Mouse (Mus musculus): ENCODE results near the gene Rcor1. TPM values are rescaled to one million over a fixed set of nuclear protein-coding genes. Genes with fewer than 3 reads are reported as not detected.
A peak's percentile ranks its signal among the peaks of the same experiment; 100 is the strongest.

Rcor1 gene
- polyA plus RNA-seq, 1 experiment from 2014 or later = 4.5 TPM

DNA sequence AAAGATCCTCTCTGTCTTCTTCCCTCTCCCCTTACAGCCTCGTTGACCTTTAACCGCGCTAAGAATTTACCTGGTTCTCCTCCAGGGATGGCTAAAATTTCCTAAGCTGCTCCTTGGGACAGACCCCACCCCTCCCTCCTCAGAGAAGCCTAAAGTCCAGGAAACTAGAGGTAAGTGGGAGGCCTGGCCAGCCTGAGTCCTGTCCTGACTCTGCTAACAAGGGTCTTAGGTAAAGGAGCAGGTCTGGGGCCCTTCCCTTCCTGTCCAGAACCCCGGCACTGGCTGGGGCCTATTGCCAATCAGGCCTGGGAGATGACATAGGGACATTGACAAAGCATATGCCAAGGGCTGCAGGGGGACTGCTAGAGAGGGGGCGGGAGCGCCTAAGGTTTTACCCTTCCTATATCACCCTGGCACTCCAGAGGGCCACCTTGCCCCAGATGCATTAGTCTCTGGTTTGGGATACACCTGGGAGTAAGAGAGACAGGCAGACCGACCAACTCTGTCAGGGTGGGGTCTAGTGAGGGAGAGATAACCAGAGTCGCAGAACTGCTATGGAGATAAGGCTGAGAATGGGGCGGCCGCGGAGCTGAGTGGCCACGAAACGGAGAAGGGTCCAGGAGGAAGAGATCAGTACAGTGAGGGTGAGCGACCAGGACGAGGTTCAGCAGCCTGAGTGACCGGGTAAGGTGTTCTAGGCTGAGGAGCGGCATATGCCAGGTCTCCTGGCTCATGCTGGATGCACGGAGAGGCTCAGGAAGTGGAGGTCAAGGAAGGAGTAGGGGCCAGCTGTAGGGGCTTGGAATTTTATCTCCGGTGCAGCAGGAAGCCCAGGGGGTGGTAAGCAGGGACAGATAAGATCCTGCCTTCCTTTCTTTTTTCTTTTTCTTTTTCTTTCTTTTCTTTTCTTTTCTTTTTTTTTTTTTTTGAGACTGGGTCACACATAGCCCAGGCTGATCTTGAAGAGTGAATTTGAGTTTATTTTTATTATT is 10.7 kb upstream of the Rcor1 start:
- no peak overlapping the region for H3K4me2 ChIP-seq
- no peak for ATAC-seq (ENCODE audit: low FRiP score)
- H3K27me3 ChIP-seq (replicated peaks) = no peaks in the 10 kb centered on the region
- no peak overlapping the region for H3K4me3 ChIP-seq (replicated peaks)
- H3K9ac ChIP-seq (replicated peaks) = no peak overlapping the region
- no peak overlapping the region for H3K27ac ChIP-seq (replicated peaks)
- no peaks in the 10 kb centered on the region for H3K9me3 ChIP-seq (replicated peaks)
- no peaks in the 10 kb centered on the region for H3K36me3 ChIP-seq
- no peaks in the 10 kb centered on the region for H3K4me1 ChIP-seq
- WGBS = 74% methylated on average over 19 of the region's 19 CpGs

DNA sequence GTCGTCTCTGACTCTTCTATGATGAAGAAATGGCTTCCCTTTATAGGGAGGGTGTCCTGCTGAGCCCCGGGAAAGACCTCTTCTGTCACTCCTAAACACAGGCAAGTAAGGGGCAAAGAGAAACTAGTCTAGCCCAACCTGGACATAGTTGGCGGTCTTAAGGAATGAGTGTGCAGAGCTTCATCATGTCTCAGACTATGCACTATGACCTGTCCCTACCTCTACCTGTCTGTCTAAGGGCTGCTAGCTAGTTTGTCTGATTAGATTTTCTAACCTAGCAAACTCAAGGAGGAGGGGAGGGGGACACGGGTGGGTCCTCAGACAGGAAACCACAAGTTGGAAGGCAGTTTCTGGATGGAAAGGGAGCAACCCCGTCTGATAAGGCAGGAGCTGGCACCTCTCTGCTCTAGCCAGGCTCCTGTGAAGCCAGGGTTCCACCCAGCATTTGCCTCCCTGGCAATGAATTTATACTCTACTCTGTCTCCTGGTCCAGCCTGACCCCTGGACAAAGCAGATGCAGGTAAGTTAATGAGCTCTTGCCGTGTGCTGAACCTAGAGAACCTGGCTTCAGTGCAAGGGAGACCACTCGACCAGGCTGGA is 9.8 kb upstream of the Rcor1 start:
- H3K36me3 ChIP-seq = no peaks in the 10 kb centered on the region
- H3K9ac ChIP-seq (replicated peaks) = no peak overlapping the region
- H3K4me2 ChIP-seq = no peak overlapping the region
- no peaks in the 10 kb centered on the region for H3K27me3 ChIP-seq (replicated peaks)
- no peak overlapping the region for H3K27ac ChIP-seq (replicated peaks)
- no peak overlapping the region for H3K4me3 ChIP-seq (replicated peaks)
- no peak for ATAC-seq (ENCODE audit: low FRiP score)
- no peaks in the 10 kb centered on the region for H3K9me3 ChIP-seq (replicated peaks)
- 70% methylated on average over 7 of the region's 7 CpGs for WGBS
- H3K4me1 ChIP-seq = no peaks in the 10 kb centered on the region

DNA sequence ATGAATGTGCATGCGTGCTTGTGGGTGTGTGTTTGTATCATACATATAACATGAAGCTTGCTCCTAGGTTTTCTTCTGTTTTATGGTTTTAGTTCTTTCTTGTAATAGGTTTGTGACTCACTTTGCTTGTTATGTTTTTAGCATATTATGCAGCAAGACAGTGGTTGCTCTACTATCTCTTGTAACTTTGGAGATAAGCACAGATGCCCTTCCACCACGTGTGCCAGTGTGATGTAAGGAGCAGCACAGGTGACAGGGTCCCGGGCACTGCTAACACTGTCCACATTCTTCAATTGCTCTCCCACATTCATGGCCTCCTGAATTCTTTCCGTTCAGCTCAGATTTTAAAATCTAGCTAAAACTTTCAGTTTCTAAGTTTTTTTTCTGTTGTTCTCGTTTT is 6.3 kb upstream of the Rcor1 start:
- ATAC-seq (ENCODE audit: low FRiP score) = no peak
- Histone ChIP-seq H3K36me3 (no peaks in the 10 kb centered on the region), H3K9me3 (replicated peaks) (no peaks in the 10 kb centered on the region)

DNA sequence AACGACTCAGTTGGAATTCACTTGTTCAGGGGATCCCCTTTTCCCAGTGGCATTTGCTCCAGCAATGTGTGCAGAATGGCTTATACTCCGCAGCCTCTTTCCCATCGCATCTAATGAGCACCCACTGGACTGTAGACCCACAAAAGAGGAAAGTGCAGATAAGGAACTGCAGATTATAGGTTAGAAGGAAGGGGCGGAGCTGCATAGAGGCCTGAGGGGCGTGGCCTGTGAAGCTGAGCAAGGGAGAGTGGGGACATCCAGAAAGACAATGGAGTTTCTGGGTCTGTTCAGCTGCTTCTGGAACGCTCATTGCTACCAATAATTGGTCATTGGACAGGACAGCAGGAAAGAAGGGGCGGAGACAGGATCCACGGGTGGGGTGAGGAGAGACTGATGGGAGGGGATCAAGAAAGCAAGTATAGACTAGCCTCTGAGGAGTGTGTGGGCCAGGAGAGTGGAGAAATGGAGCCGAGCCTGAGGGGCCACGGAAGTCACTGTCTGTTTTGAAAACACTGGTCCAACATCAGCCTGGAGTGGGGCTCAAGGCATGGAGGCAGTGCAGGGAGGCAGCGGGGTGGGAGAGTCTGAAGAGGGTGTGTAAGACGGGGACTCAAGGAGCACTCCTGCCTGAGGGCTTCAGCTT is 3.8 kb upstream of the Rcor1 start:
- WGBS = 67% methylated on average over 12 of the region's 12 CpGs

More for the DNA sequence above, 6.3 kb upstream of the Rcor1 start:
- no peak overlapping the region for H3K4me2 ChIP-seq
- peaks cover 3% of the 10 kb centered on the region for H3K4me1 ChIP-seq
- no peak overlapping the region for H3K9ac ChIP-seq (replicated peaks)
- H3K27me3 ChIP-seq (replicated peaks) = no peaks in the 10 kb centered on the region
- 82% methylated on average over 5 of the region's 5 CpGs for WGBS
- no peak overlapping the region for H3K4me3 ChIP-seq (replicated peaks)
- no peak overlapping the region for H3K27ac ChIP-seq (replicated peaks)

DNA sequence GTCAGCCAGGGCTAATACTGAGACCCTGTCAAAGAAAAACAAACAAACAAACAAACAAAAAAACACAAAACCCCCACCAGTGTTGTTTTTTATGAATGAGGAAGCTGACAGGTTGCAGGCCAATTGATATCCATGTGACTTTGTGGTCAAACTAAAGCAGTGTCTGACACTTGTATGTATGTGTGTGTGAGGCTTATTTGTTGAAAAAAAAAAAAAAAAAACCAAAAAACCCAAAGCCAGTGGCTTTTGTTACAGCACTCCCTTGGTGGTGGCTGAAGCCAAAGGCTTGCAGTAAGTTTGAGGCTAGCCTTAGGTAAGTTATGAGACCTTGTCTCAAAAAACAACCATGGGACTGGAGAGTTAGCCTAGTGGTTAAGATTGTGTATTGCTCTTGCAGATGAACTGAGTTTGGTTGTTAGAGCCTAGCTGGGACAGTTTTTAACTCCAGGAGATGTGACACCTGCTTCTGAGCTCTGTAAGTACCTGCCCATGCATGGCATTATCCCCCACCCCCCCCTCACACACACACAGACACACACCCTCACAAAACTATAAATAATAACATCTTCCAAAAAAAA is 2.9 kb upstream of the Rcor1 start:
- H3K9ac ChIP-seq (replicated peaks) = no peak overlapping the region
- no peak for ATAC-seq (ENCODE audit: low FRiP score)

More for the DNA sequence above, 3.8 kb upstream of the Rcor1 start:
- no peak overlapping the region for H3K27ac ChIP-seq (replicated peaks)
- no peak overlapping the region for H3K4me2 ChIP-seq
- H3K9ac ChIP-seq (replicated peaks) = no peak overlapping the region
- H3K27me3 ChIP-seq (replicated peaks) = no peaks in the 10 kb centered on the region
- no peak for ATAC-seq (ENCODE audit: low FRiP score)
- no peaks in the 10 kb centered on the region for H3K36me3 ChIP-seq
- no peak overlapping the region for H3K4me3 ChIP-seq (replicated peaks)
- peaks cover 9% of the 10 kb centered on the region for H3K4me1 ChIP-seq
- H3K9me3 ChIP-seq (replicated peaks) = no peaks in the 10 kb centered on the region

DNA sequence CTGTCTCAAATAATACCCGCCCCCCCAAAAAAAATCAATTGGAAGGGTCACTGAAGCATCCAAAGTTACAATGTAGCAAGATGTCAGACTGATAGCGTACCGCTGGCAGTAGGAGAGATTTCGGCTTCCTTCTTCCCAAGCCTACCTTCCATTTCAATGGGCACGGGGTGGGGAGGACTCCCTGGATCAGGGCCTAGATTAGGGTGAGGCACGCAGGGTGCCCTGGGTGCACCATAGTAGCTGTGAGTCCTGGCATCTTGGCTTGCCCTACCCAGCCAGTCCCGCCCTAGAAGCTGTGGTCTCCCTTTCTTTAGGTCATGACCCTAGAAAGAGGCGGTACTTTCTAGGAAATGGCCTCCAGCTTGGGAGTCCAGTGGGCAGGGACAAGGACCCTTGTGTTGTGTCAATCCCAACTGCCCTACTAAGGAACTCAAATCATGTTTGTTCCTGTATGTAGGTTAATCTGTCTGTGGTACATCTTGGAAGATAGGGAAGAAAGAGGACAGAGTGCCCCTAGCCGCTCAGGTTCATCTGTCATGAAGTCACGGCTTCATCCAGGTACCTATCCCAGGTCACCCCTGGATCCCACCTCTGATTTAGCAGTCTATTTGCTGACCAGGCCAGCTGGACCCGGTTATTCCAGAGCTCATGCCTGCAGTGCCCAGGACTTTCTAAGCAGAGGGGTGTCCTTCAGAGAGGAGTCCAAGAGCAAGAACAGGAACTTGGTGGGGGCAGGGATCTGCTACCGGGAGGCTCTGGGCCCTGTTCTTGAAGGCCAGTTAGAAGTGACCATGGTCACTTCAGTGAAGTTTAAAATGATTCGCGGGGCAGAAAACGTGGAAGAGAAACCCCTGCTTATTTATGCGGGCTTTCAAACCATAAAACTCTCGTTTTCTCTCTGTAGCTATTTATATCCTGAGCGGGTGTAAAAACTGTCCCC is 1.6 kb upstream of the Rcor1 start:
- H3K27ac ChIP-seq (replicated peaks) = peak overlapping the region; percentile 99
- WGBS = 53% methylated on average over 18 of the region's 18 CpGs
- ATAC-seq (ENCODE audit: low FRiP score) = no peak
- peak overlapping the region; percentile 91 for H3K4me3 ChIP-seq (replicated peaks)
- H3K36me3 ChIP-seq = no peaks in the 10 kb centered on the region
- H3K4me2 ChIP-seq = peak overlapping the region; percentile 80
- peak overlapping the region; percentile 80 for H3K9ac ChIP-seq (replicated peaks)
- H3K27me3 ChIP-seq (replicated peaks) = no peaks in the 10 kb centered on the region
- no peaks in the 10 kb centered on the region for H3K9me3 ChIP-seq (replicated peaks)
- peaks cover 23% of the 10 kb centered on the region for H3K4me1 ChIP-seq

More for the DNA sequence above, 2.9 kb upstream of the Rcor1 start:
- no peak overlapping the region for H3K4me2 ChIP-seq
- peaks cover 19% of the 10 kb centered on the region for H3K4me1 ChIP-seq
- no peaks in the 10 kb centered on the region for H3K9me3 ChIP-seq (replicated peaks)
- no peaks in the 10 kb centered on the region for H3K36me3 ChIP-seq
- no peak overlapping the region for H3K4me3 ChIP-seq (replicated peaks)
- no peaks in the 10 kb centered on the region for H3K27me3 ChIP-seq (replicated peaks)
- H3K27ac ChIP-seq (replicated peaks) = no peak overlapping the region

DNA sequence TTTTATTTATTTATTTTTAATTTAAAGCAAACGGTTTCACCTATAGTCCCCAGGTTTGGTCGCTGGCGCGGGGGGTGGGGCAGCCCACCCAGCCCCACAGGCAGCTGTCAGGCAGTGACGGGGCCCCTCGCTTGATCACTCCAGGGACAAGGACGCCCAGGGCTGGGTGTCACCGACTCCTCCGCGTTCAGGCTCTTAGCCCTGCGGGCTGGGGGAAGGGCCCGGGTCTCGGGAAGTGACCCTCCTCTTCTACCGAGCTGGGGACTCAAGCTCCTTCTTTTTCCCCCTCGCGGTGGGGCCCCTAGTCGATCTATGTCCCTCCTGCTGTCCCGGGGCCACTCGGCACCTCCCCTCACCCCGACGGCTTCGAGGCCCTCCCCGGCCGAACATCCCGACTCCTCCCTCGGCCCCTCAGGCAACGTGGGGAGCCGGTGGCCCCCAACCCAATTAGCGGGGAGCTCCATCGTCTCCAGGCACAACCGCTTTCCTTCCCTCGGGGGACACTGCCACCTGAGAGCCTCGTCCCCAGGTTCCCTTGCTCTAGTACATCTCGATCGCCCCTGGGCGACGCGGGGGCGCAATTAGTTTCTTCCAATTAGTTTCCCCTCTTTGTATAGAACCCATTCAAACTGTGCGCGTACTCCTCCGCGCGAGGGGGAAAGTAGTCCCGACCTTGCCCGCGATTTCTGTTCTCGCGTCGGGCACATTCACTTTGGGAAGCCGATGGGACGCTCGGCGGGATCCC is 748 bp upstream of the Rcor1 start:
- peak overlapping the region; percentile 80 for H3K9ac ChIP-seq (replicated peaks)
- peak; percentile 72 for ATAC-seq (ENCODE audit: low FRiP score)
- peak overlapping the region; percentile 80 for H3K4me2 ChIP-seq
- H3K27ac ChIP-seq (replicated peaks) = peak overlapping the region; percentile 99
- H3K4me3 ChIP-seq (replicated peaks) = peak overlapping the region; percentile 91
- no peaks in the 10 kb centered on the region for H3K9me3 ChIP-seq (replicated peaks)
- 0 out of 2 replicates have a peak, but pooled peaks cover 3% of the 10 kb centered on the region for H3K36me3 ChIP-seq
- peaks cover 25% of the 10 kb centered on the region for H3K4me1 ChIP-seq
- no peaks in the 10 kb centered on the region for H3K27me3 ChIP-seq (replicated peaks)
- under 1% methylated on average over 54 of the region's 54 CpGs for WGBS

DNA sequence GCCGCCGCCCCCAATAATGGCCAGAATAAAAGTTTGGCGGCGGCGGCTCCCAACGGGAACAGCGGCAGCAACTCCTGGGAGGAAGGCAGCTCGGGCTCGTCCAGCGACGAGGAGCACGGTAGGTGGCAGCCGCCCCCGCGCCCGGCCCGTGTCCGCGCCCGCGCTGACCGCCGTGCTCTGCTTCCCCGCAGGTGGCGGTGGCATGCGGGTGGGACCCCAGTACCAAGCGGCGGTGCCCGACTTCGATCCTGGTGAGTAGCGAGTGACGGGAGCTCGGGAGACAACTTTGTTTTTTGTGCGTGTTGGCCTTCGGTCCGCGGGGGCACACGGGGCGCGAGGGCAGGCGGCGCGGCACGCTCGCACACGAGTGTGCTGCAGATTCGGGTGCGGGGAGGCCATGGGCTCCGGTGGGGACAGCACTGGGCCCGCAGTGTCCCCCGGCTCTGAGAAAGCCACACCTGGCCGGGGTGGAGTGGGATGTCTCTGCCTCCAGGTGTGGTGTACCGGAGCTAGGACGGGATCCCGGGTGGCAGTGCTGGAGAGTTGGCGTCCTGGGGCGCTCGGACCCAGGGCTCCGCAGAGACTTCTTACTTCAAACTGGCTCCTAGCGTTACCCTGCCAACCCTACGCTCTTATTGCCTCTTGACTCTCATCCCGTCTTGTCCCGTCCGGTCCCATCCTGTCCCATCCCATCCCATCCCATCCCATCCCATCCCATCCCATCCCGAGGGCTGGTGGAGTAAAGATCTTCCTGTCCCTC is 800 bp downstream of the Rcor1 start:
- 0 out of 2 replicates have a peak, but pooled peaks cover 5% of the 10 kb centered on the region for H3K36me3 ChIP-seq
- peak overlapping the region; percentile 94 for H3K27ac ChIP-seq (replicated peaks)
- peak overlapping the region; percentile 66 for H3K9ac ChIP-seq (replicated peaks)
- peaks cover 26% of the 10 kb centered on the region for H3K4me1 ChIP-seq
- peak overlapping the region; percentile 97 for H3K4me2 ChIP-seq
- no peaks in the 10 kb centered on the region for H3K9me3 ChIP-seq (replicated peaks)
- peak overlapping the region; percentile 91 for H3K4me3 ChIP-seq (replicated peaks)
- under 1% methylated on average over 60 of the region's 65 CpGs for WGBS
- H3K27me3 ChIP-seq (replicated peaks) = no peaks in the 10 kb centered on the region
- ATAC-seq (ENCODE audit: low FRiP score) = no peak

DNA sequence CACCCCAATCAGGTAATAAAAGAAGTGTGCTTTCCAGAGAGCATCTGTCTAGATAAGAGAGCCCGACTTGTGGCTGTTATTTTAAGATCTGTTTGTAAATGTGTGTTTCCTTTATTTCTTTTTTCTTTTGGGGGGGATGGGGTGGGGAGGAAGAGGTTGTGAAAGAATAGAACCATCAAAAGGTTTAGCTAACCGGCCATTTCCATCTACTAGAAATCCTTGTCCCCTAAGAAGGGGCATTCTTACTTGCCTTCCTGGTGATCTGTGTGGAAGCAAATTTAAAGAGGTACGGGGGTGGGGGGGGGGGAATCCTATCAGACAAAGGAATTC is 1.3 kb downstream of the Rcor1 start:
- Histone ChIP-seq H3K9me3 (replicated peaks) (no peaks in the 10 kb centered on the region), H3K27me3 (replicated peaks) (no peaks in the 10 kb centered on the region), H3K27ac (replicated peaks) (no peak overlapping the region), H3K4me2 (peak overlapping the region; percentile 97), H3K4me1 (peaks cover 26% of the 10 kb centered on the region), H3K4me3 (replicated peaks) (peak overlapping the region; percentile 91), H3K36me3 (0 out of 2 replicates have a peak, but pooled peaks cover 5% of the 10 kb centered on the region), H3K9ac (replicated peaks) (peak overlapping the region; percentile 66)
- WGBS = 4% methylated on average over 3 of the region's 3 CpGs
- no peak for ATAC-seq (ENCODE audit: low FRiP score)

DNA sequence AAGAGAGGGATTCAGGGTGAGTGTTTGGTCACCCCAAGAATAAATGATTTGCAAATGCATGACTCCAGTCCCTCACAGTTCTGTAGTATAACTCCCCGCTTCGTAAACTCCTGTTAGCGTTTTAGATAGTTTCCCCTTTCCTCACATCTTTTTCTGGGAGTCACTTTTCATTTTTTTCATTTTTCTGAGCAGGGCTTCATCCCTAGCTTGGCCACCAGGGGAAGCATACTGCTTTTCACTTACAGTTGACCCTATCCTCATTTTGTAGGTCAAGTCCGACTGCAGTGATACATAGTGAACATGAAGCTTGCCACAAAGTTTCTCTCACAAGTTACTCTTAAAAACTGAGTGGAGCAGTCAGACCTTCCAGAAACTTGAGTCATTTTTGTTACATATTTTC is 2.0 kb downstream of the Rcor1 start:
- WGBS = 57% methylated on average over 4 of the region's 4 CpGs
- Histone ChIP-seq H3K27me3 (replicated peaks) (no peaks in the 10 kb centered on the region), H3K27ac (replicated peaks) (no peak overlapping the region), H3K9ac (replicated peaks) (no peak overlapping the region), H3K36me3 (0 out of 2 replicates have a peak, but pooled peaks cover 5% of the 10 kb centered on the region), H3K4me3 (replicated peaks) (peak overlapping the region; percentile 91), H3K9me3 (replicated peaks) (no peaks in the 10 kb centered on the region), H3K4me2 (peak overlapping the region; percentile 97), H3K4me1 (peaks cover 26% of the 10 kb centered on the region)
- ATAC-seq (ENCODE audit: low FRiP score) = no peak
